Mouse (Mus musculus) frontal cortex, postnatal 25 days (tissue): Measurements from ENCODE around the gene Mis12.

Experiments
- DNase-seq, 2 experiments: peaks; one replicate each; pipeline ENCODE4 v3.0.0; 2022; ENCODE audit warnings: low spot score in 2 of 2

Mis12 gene

GRCm38 (mm10) chr11:71019201-71020068 lies at the start of gene Mis12, which contains the start of gene Derl2:
Gene Mis12 (plus strand): TSS chr11:71019611.
Gene Derl2 (minus strand): TSS chr11:71019841.
- DNase-seq, result peak; percentile 96 to 98

- DNase-seq, result peak; percentile 87 to 89
Observed at GRCm38 (mm10) chr11:70969821-70970559, 49.4 kb upstream of the Mis12 start, which contains the start of the genes Nup88 and Rpain. Gene Nup88 (minus strand): TSS chr11:70969973. Gene Rpain (plus strand): TSS chr11:70970213.

DNA sequence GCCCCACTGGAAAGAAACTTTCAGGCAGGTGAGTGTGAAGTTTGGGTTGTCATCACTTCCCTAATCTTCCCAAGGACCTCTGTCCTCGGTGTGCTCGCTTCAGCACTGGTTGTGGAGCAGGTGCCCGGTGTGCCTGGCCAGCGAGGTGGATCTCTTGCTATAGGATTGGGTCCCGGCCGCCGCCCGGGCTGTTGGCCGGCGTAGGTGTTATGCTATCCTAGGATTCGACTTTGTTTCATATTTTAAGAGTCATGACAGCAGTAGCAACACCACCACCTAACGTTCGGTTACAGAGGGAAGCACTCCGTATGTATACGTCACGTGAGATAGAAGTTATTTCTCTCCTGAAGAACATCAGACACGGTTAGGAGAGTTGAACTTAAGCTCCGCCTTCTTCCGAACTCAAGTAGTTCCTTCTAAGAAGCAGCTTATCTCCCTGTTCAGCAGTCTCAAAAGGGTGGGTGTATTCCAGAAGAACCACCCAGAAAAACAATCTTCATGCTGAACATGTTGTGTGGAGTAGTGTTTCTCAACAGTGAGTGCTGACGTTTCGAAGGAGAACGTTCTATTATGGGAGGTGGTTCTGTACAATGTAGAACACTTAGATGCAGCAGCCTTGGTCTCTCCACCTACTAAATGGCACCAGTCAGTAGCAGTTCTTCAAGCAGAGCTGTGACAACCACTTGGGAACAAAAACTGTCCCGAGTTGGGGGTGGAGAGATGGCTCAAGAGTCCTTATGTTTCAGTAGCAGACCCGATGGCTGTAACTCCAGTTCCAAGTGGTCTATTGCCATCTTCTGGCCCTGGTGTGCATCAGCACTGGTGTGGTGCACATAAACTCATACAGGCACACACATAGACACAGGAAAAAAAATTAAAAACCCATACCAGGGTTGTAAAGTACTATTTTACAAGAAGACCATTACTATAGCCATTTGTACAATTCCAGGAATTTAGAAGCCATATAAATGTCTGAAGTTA lies 48.6 kb upstream of the Mis12 start:
- no peak for DNase-seq

DNA sequence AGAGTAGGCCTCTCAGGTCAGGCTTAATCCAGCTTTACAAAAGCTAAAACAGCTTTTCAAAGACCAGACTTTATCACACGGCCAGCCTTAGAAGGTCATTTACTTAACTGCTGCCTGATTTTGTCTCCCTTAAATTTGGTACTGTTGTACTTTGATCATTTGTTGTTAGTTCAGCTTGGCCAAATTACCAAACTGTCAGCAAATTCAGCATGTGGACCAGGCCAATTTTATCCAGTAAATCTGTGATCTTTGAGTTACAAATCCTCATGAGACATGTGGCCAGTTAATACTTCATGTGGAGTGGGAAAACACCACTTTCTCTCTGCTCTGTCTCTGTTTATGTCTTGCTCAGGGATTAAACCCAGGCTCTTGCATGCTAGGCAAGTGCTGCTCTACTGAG lies 46.8 kb upstream of the Mis12 start:
- DNase-seq, result no peak

- DNase-seq, result no peak
Observed at GRCm38 (mm10) chr11:70973947-70974346, 45.5 kb upstream of the Mis12 start.

DNA sequence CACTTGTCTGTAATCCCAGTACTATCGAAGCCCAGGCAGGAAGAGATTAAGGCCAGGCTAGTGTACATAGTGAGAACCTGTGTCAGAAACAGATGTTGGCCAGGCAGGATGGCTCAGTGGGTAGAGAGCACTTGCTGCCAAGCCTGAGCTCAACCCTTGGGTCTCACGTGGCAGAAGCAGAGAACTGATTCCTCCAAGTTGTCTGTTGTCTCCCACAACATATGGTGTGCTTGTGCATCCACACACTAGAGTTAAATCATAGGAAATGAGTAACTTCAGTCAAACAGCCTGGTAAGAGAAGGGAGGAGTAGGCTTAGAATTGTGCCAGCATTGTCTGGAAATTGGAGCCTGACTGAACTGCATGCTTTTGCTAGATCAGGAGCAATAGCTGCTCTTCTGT lies 44.2 kb upstream of the Mis12 start:
- no peak for DNase-seq

DNA sequence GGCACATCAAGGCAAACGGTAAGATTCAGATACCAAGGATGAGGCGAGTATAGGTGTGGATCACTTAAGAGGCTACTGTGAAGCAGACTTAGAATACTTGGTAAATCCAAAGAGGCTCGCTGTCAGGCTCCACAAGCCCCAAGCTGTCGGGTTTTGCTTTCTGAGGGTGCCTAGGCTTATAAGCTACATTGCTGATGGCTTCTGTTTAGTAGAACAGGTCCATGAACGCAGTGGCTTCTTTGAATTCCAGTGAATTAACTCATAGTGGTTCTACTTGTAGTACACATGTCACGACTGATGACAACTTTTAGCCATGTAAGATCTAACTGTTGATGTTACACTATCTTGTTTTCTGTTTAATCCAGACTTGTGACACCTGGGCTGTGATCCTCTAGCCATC lies 42.1 kb upstream of the Mis12 start:
- no peak for DNase-seq

- no peak for DNase-seq
Observed at GRCm38 (mm10) chr11:70980232-70980631, 39.2 kb upstream of the Mis12 start.

DNA sequence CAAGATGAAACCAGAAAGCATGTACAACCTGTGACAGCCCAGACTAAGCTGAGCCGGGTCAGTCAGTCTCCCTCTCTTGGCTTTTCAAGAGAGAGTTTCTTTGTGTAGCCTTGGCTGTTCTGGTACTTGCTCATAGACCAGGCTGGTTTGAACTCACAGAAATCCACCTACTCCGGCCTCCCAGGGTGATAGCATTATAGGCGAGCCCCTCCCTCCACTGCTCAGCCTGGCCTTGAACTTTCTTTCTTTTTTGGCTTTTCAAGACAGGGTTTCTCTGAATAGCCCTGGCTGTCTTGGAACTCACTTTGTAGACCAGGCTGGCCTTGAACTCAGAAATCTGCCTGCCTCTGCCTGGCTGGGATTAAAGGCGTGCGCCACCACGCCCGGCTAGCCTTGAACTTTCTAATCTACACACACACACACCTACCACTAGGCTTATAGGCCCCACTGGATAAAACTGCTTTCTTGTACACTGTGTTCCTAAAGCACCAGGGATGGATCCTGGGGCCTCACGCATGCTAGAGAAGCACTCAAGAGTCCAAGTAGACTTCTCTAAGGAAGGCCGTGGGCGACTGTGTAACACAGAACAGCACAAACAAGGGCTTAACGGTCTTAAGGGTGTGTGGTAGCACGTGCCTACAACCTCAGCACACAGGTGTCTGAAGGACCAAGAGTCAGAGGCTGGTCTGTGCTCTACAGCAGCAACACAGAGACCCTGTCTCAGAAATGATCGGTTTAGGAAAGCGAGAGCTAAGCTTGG lies 38.5 kb upstream of the Mis12 start:
- no peak for DNase-seq

DNA sequence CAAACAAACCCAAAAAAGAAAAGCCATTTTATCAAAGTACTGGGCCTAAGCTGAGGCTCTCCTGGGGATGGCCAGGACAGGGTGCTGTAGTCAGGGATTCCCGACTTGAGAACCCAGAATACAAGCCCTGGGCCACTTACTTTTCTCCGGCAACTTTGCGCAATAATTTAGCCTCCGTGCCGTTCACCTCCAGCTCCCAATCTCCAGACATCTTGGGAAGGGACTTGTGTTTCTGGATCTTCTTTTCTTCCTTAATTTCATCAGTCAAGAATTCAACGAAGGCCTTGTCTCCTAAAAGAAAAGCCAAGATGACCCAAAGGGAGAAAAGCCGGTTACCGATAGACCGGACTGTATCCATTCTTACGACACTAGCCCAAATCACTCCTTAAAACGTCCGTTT lies 37.4 kb upstream of the Mis12 start:
- no peak for DNase-seq

GRCm38 (mm10) chr11:70982557-70983228 lies 36.7 kb upstream of the Mis12 start, which contains the start of gene C1qbp:
Gene C1qbp (minus strand): TSS chr11:70983026.
- peak; percentile 87 for DNase-seq

- no peak for DNase-seq
Observed at GRCm38 (mm10) chr11:71001167-71001566, 18.2 kb upstream of the Mis12 start.

DNA sequence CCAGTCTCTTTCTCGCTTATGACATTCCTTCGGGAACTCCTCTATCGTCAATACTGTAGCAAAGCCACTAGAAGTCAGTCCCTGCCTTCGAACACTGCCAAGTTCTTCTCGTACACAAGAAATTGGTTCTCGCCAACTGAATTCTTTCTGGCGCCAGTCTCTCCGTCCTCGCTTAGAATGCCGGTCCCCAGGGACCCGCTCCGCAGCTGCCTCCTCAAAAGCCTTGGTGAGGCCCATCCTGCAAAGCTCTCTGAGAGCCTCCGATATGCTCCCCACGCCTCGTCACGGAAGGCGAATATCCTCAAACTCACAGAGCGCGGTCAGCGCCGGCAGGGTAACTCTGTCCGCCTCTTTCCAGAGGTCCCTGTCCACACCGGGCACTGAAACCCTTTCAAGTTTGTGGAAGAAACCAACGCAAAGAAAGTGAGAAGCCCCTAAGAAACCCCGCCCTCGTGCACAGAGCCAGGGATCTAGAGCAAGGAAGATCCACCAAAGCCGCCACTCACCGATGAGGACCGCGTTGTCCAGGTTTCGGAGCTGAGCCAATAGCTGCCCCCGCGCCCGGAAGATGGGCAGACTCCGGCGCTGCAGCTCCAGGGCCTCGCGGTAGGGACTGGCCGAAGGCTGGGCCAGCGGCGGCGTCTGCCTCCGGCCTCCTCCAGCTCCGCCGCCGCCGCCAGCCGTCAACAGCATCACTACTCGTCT lies 15.6 kb upstream of the Mis12 start:
- DNase-seq, result no peak

GRCm38 (mm10) chr11:71004316-71004773 lies 15.1 kb upstream of the Mis12 start, which contains the start of gene Dhx33:
Gene Dhx33 (minus strand): TSS chr11:71004437.
- peak; percentile 95 to 97 for DNase-seq

DNA sequence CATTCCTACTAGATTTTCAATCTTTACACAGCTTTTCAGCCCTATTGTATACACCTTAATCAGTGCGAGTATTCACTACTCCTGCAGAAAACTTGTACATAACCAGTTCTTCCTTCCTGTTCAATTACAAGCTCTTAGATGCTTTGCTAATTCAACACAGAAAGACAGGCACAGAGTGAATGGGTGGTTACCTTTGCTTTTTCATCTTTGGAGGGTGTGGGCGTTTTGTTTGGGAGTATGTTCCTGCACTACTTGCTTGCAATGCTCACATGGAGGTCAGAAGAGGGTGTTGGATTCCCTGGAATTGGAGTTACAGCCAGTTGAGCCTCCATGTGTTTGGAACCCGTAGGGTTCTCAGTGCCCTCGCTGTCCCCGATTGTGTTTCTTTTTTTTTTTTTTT lies 14.4 kb upstream of the Mis12 start:
- DNase-seq, result no peak

- DNase-seq, result no peak
Observed at GRCm38 (mm10) chr11:71007026-71007425, 12.4 kb upstream of the Mis12 start.

DNA sequence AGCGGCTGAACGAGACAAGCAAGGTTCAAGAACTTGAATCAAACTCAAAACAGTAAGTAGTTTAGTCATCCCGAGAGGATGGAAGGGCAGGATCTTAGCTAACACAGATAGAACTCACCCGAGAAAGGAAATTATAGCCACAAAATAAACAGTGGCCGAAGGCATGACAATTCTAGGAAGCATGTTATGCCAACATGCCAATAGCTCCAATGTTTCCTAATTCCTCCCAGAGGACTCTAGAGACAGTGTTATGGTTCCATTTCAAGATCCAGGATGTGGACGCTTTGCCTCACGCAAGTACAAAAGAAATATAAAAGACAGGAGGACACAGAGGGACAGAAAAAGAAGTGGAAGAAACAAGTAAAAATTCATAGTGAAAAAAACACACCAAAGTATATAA lies 11.6 kb upstream of the Mis12 start:
- no peak for DNase-seq

DNA sequence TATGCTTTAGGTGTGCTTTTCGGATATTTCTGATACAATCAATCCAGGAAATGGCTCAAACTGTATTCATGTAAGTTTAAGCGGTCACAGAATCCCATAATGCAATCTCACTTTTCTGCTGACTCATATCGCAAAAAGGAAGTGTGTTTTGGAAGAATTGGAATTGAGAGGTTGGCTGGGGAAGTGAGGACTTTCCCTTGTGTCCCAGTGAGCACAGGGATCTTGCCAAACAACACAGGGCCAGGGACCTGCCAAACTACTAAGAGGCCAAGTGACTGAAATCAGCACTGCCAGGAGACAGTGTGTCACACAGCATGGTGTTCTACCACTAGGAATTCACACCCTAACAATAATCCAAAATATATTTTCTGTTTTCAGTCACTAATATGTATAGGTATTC lies 11.1 kb upstream of the Mis12 start:
- DNase-seq, result no peak

GRCm38 (mm10) chr11:71012743-71013142 lies 6.7 kb upstream of the Mis12 start:
- DNase-seq, result no peak
